Mouse (Mus musculus) embryonic fibroblast, embryonic 13.5 days (primary cell): Measurements from ENCODE around the gene Msrb2.

Experiments
- CTCF ChIP-seq: IDR thresholded peaks from 2 replicates; pipeline ENCODE4 v1.5.1; 2011; ENCODE audit warnings: mild to moderate bottlenecking, control low read depth, low read length, moderate library complexity, borderline replicate concordance; ENCODE audit not compliant: insufficient read depth
- POLR2A ChIP-seq: IDR thresholded peaks from 2 replicates; pipeline ENCODE4 v1.6.1; 2011; ENCODE audit warnings: low read depth, mild to moderate bottlenecking, control low read depth, low read length, moderate library complexity

- TF ChIP-seq CTCF (no peak), POLR2A (no peak)
Measured at GRCm38 (mm10) chr2:19419686-19420345, 48.6 kb downstream of the Msrb2 start.
